Mouse (Mus musculus) gastrocnemius, adult 8-10 months (tissue): ENCODE results near the gene Olfr610. TPM values are rescaled to one million over a fixed set of nuclear protein-coding genes. Genes with fewer than 3 reads are reported as not detected.
"Not testable (repeated sequence)": the region's sequence is repeated elsewhere in the genome, so short reads cannot be mapped to it uniquely, and the experiment has no call there.

Source experiments
- DNase-seq, 2 experiments: peaks; one replicate each; pipeline ENCODE4 v3.0.0; 2022; ENCODE audit warnings: low spot score in 2 of 2
- total RNA-seq, 4 experiments: library from RNA; stranded (reverse); gene quantifications; 2 replicates each; pipeline ENCODE4 v1.2.4; 2022

Gene Olfr610
- not detected for total RNA-seq

DNA sequence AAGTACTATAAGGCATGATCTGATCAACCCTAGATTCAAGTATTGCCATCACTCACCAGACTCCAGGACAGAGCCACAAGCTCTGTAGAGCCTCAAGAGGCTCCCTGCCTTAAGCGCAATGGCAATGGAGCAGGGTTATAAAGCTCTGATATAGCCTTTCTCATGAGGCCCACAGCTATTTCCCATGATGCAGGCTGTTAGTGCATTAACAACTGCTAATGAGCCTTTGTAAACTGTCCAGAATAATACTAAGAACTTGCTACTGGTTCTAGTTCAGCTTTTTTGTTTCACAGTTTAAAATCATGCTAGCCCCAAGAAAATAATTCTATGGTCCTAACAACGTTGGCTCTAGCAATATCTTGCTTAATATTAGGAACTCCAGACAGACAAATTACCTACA is at the start of gene Olfr610:
Olfr610 (minus strand) TSS at position 101 of the 400 bp plus-strand sequence.
- no peak for DNase-seq

DNA sequence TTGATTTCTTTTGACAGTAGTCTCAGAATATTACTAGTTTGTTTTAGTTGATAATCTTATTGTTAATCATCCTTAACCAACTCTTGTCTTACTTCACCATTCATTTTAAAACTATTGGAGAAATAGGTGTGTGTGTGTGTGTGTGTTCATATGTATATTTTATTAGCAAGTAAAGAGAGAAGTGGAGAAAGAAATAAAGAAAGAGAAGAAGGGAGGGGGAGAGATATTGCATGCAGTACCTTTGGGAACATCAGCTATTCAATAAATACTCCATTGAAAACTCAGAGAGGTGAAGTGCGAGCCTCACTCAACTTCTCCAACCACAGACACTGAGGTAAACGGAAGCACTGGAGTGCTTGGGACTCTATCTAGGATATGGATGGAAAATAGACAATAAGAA is 43.9 kb upstream of the Olfr610 start, which contains the start of gene Olfr615:
Olfr615 (plus strand) TSS at position 301 of the 400 bp plus-strand sequence.
- DNase-seq: no peak

DNA sequence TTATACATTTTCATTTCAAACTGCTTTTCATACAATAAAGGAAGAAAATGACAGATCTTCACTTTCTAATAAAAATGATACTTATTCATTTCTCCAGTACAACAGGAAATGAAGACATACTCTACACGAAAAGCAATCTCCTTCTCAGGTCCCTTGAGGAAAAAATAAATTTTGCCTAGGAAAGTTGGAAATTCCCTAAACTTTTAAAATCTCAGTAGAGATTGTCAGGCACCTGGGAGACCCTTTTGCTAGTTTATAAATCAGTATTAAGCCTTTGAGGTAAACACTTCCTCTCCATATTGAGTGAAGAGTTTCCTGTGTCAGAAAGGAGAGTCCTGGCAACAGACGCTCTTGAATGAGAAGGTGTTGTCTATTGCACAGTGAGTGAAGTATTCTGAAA is 35.9 kb upstream of the Olfr610 start, which contains the start of gene Olfr613:
Olfr613 (plus strand) TSS at position 301 of the 400 bp plus-strand sequence.
- DNase-seq: no peak

DNA sequence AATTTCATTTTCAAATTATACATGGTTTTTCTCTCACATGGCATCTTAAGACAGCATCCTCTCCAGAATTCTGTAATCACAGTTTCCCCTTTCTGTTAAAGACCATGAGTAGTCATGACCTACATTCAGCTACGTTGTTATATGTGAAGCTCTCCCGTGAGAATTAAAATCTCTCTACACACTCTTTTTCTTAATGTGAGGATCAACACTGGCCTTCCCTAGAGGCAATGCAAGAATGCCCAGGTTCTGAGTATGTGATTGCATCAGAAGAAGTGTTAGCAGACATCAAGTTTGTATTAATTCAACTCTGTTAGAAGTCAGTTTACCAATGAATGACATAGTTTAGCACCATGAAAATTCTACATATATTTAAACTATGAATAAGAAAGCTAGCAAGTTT is 30.7 kb upstream of the Olfr610 start, which contains the start of gene Olfr612:
Olfr612 (minus strand) TSS at position 101 of the 400 bp plus-strand sequence.
- DNase-seq: not testable (repeated sequence)

DNA sequence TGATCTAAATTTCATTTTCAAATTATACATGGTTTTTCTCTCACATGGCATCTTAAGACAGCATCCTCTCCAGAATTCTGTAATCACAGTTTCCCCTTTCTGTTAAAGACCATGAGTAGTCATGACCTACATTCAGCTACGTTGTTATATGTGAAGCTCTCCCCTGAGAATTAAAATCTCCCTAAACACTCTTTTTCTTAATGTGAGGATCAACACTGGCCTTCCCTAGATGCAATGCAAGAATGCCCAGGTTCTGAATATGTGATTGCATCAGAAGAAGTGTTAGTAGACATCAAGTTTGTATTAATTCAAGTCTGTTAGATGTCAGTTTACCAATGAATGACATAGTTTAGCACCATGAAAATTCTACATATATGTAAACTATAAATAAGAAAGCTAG is 8.8 kb upstream of the Olfr610 start, which contains the start of gene Olfr611:
Olfr611 (minus strand) TSS at position 101 of the 400 bp plus-strand sequence.
- not testable (repeated sequence) for DNase-seq

DNA sequence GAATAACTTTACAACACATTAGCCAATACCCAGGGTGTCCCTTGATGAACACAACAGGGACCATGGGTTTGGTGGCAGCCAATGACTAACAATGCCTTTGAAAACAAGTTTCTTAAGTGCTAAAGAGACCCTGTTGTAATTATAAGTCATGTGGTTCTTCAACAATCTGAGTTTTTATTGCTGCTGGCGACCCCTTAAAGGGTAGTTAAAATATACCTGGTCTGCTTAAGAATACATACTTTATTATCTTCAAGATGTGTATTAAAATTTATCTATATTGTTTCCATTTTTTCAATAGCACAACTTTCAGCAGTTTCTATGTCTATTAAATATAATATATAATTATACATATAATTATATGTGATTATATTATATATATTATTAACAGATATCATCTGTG is 14.0 kb downstream of the Olfr610 start, which contains the start of gene Olfr609:
Olfr609 (minus strand) TSS at position 101 of the 400 bp plus-strand sequence.
- no peak for DNase-seq

DNA sequence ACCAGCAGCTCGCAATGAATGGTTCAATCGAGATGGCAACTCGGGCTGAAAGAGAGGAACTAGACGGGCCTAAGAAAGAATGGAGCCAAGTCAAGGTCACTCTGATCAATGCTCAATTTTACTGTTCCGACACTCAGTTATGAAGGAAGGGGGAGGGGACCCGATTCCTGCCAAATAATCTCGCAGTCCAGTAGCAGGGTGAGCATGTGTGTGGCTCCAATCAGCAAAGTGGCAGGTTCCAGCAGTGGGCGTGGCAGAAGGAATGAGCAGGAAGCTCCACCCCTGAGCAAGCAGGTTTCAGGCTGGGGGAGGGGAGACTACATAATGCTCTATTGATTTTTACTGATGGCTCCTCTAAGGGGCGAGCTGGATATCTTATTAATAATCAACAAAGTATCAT is 34.8 kb downstream of the Olfr610 start:
- not testable (repeated sequence) for DNase-seq

DNA sequence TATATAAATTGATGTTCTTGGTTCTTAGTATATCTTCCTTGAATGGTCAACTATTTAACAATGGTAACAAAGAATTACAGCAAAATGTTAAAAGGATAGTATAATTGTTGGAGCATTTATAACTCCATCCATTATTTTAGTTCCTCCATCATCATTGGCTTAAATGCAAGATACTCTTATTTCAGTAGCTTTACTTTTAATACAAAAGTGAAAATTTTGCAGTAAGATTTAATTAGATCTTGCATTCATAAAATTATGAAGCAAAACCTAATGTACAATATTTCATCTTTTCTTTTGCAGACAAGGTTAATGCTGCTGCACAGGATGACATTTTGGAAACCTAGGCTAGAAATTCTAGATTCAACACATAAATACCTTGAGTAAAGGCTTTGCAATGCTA is 42.3 kb downstream of the Olfr610 start, which contains the start of gene Olfr608:
Olfr608 (plus strand) TSS at position 301 of the 400 bp plus-strand sequence.
- DNase-seq: no peak

DNA sequence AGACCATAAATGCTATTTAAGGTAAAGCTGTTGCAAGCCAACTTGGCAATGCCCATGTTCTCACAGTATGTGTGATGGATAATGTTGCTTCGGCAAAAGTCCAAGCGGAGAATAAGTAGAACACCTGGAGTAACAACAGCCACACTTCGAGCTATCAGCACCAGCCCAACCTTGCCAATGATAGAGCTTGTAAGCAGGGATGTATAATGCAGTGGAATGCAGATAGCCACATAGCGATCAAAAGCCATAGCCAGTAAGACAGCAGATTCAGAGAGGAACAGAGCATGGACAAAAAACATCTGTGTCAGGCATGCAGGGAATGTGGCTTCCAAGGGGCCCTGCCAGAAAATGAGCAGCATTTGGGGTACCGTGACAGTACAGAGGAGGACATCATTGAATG is 51.3 kb downstream of the Olfr610 start:
- no peak for DNase-seq

Other genes with a start within 250 kb of the Olfr610 start
- gene Olfr596, start 206.5 kb downstream of the Olfr610 start, total RNA-seq: not detected
- not detected for gene Olfr597, start 195.8 kb downstream of the Olfr610 start, total RNA-seq
- not detected for gene Olfr598, start 188.6 kb downstream of the Olfr610 start, total RNA-seq
- gene Olfr599, start 176.2 kb downstream of the Olfr610 start, total RNA-seq: not detected
- gene Olfr600, start 162.5 kb downstream of the Olfr610 start, total RNA-seq: not detected
- not detected for gene Olfr601, start 149.5 kb downstream of the Olfr610 start, total RNA-seq
- gene Olfr603, start 125.9 kb downstream of the Olfr610 start, total RNA-seq: not detected
- not detected for gene Usp17lc, start 97.0 kb downstream of the Olfr610 start, total RNA-seq
- gene Olfr605, start 66.7 kb downstream of the Olfr610 start, total RNA-seq: not detected
- gene Olfr606, start 63.1 kb downstream of the Olfr610 start, total RNA-seq: not detected
- not detected for gene Olfr607, start 48.0 kb downstream of the Olfr610 start, total RNA-seq
- not detected for gene Olfr608, start 42.2 kb downstream of the Olfr610 start, total RNA-seq
- gene Olfr609, start 14.1 kb downstream of the Olfr610 start, total RNA-seq: not detected
- not detected for gene Olfr611, start 8.7 kb upstream of the Olfr610 start, total RNA-seq
- not detected for gene Olfr612, start 30.6 kb upstream of the Olfr610 start, total RNA-seq
- not detected for gene Olfr613, start 36.0 kb upstream of the Olfr610 start, total RNA-seq
- gene Olfr615, start 44.0 kb upstream of the Olfr610 start, total RNA-seq: not detected
- not detected for gene Olfr616, start 57.0 kb upstream of the Olfr610 start, total RNA-seq
- not detected for gene Olfr617, start 60.9 kb upstream of the Olfr610 start, total RNA-seq
- not detected for gene Olfr618, start 78.0 kb upstream of the Olfr610 start, total RNA-seq
- gene Olfr619, start 88.5 kb upstream of the Olfr610 start, total RNA-seq: not detected
- not detected for gene Olfr620, start 100.4 kb upstream of the Olfr610 start, total RNA-seq
- not detected for gene Olfr622, start 130.6 kb upstream of the Olfr610 start, total RNA-seq
- not detected for gene Olfr623, start 151.6 kb upstream of the Olfr610 start, total RNA-seq
- gene Olfr624, start 159.1 kb upstream of the Olfr610 start, total RNA-seq: not detected
- not detected for gene Olfr625-ps1, start 170.6 kb upstream of the Olfr610 start, total RNA-seq
- not detected for gene Olfr243, start 202.5 kb upstream of the Olfr610 start, total RNA-seq
- gene Olfr628, start 218.3 kb upstream of the Olfr610 start, total RNA-seq: not detected
- gene Olfr629, start 232.8 kb upstream of the Olfr610 start, total RNA-seq: not detected
- not detected for gene Olfr630, start 245.2 kb upstream of the Olfr610 start, total RNA-seq